Mouse (Mus musculus): ENCODE measurements around the gene Akap10.
A peak's percentile ranks its signal among the peaks of the same experiment; 100 is the strongest.
"Not testable (repeated sequence)": the region's sequence is repeated elsewhere in the genome, so short reads cannot be mapped to it uniquely, and the experiment has no call there.

Gene Akap10

GRCm38 (mm10) chr11:61930098-61930517 lies at the start of gene Akap10:
TSS of gene Akap10 (minus strand) at chr11:61930252.
- peak; percentile 95 for DNase-seq (ENCODE audit: low spot score in 2 of 2)

GRCm38 (mm10) chr11:61975783-61976182 lies 45.7 kb upstream of the Akap10 start:
- DNase-seq (ENCODE audit: low spot score in 2 of 2): no peak

- no peak for DNase-seq (ENCODE audit: low spot score in 2 of 2)
Measured at GRCm38 (mm10) chr11:61974106-61974707, 44.2 kb upstream of the Akap10 start.

GRCm38 (mm10) chr11:61971441-61972221 lies 41.6 kb upstream of the Akap10 start:
- no peak for DNase-seq (ENCODE audit: low spot score in 2 of 2)

- DNase-seq (ENCODE audit: low spot score in 2 of 2): no peak
Measured at GRCm38 (mm10) chr11:61970901-61971300, 40.8 kb upstream of the Akap10 start.

- no peak for DNase-seq (ENCODE audit: low spot score in 2 of 2)
Measured at GRCm38 (mm10) chr11:61968875-61969274, 38.8 kb upstream of the Akap10 start.

GRCm38 (mm10) chr11:61967034-61967433 lies 37.0 kb upstream of the Akap10 start:
- no peak for DNase-seq (ENCODE audit: low spot score in 2 of 2)

- DNase-seq (ENCODE audit: low spot score in 2 of 2): no peak
Measured at GRCm38 (mm10) chr11:61964611-61965010, 34.6 kb upstream of the Akap10 start.

- DNase-seq (ENCODE audit: low spot score in 2 of 2): no peak
Measured at GRCm38 (mm10) chr11:61963193-61963592, 33.1 kb upstream of the Akap10 start.

GRCm38 (mm10) chr11:61962684-61963083 lies 32.6 kb upstream of the Akap10 start:
- no peak for DNase-seq (ENCODE audit: low spot score in 2 of 2)

GRCm38 (mm10) chr11:61960096-61960495 lies 30.0 kb upstream of the Akap10 start:
- no peak for DNase-seq (ENCODE audit: low spot score in 2 of 2)

- DNase-seq (ENCODE audit: low spot score in 2 of 2): not testable (repeated sequence)
Measured at GRCm38 (mm10) chr11:61958706-61959105, 28.7 kb upstream of the Akap10 start.

- no peak for DNase-seq (ENCODE audit: low spot score in 2 of 2)
Measured at GRCm38 (mm10) chr11:61957296-61957813, 27.3 kb upstream of the Akap10 start.

GRCm38 (mm10) chr11:61956572-61957295 lies 26.7 kb upstream of the Akap10 start, which contains the start of gene Specc1:
TSS of gene Specc1 (plus strand) at chr11:61956763.
- peak; percentile 78 to 87 for DNase-seq (ENCODE audit: low spot score in 2 of 2)

GRCm38 (mm10) chr11:61955951-61956350 lies 25.9 kb upstream of the Akap10 start:
- no peak for DNase-seq (ENCODE audit: low spot score in 2 of 2)

- DNase-seq (ENCODE audit: low spot score in 2 of 2): no peak
Measured at GRCm38 (mm10) chr11:61955136-61955535, 25.1 kb upstream of the Akap10 start.

GRCm38 (mm10) chr11:61950632-61951031 lies 20.6 kb upstream of the Akap10 start:
- DNase-seq (ENCODE audit: low spot score in 2 of 2): peak; percentile 25 to 60

- peak; percentile 27 to 36 for DNase-seq (ENCODE audit: low spot score in 2 of 2)
Measured at GRCm38 (mm10) chr11:61949315-61949714, 19.3 kb upstream of the Akap10 start.

GRCm38 (mm10) chr11:61946608-61947007 lies 16.6 kb upstream of the Akap10 start:
- DNase-seq (ENCODE audit: low spot score in 2 of 2): no peak

- DNase-seq (ENCODE audit: low spot score in 2 of 2): no peak
Measured at GRCm38 (mm10) chr11:61944417-61944816, 14.4 kb upstream of the Akap10 start.

GRCm38 (mm10) chr11:61942903-61943302 lies 12.9 kb upstream of the Akap10 start:
- DNase-seq (ENCODE audit: low spot score in 2 of 2): no peak

- DNase-seq (ENCODE audit: low spot score in 2 of 2): no peak
Measured at GRCm38 (mm10) chr11:61937761-61938160, 7.7 kb upstream of the Akap10 start.

Data from heart, adult 9 months (tissue).